Mouse (Mus musculus) MEL (cell line): Measurements from ENCODE around the gene Slc25a21. TPM values are rescaled to one million over a fixed set of nuclear protein-coding genes. Genes with fewer than 3 reads are reported as not detected.

Experiments used
- DNase-seq: peaks from one replicate; pipeline ENCODE4 v3.0.0; 2011; ENCODE audit warnings: low read depth, low spot score
- H3K27ac ChIP-seq: 2 replicates; pipeline ENCODE4 v1.5.1; 2012; ENCODE audit warnings: low read depth, mild to moderate bottlenecking, control low read depth, low read length, moderate library complexity; ENCODE audit not compliant: control insufficient read depth
- H3K27me3 ChIP-seq, 2 experiments: fragments of 150-350 bp in 1 of 2; sonication (generic) in 1 of 2; 2 replicates each; pipeline ENCODE4 v1.6.1; 2012; ENCODE audit warnings: low read length in 2 of 2, mild to moderate bottlenecking in 2 of 2, improper control_type of control experiment in 1 of 2, moderate library complexity in 1 of 2; ENCODE audit not compliant: insufficient read depth in 2 of 2, control insufficient read depth in 1 of 2
- H3K36me3 ChIP-seq, 2 experiments: 2 replicates each; pipeline ENCODE4 v1.6.1; 2012 to 2014; ENCODE audit warnings: low read length in 2 of 2, improper control_type of control experiment in 1 of 2, inconsistent platforms in 1 of 2, mild to moderate bottlenecking in 1 of 2; ENCODE audit not compliant: insufficient read depth in 2 of 2, control insufficient read depth in 1 of 2
- H3K4me1 ChIP-seq, 2 experiments: fragments of 150-350 bp in 1 of 2; sonication (generic) in 1 of 2; 2 replicates each; pipeline ENCODE4 v1.6.1; 2012; ENCODE audit warnings: low read length in 2 of 2, improper control_type of control experiment in 1 of 2, mild to moderate bottlenecking in 1 of 2; ENCODE audit not compliant: insufficient read depth in 2 of 2, control insufficient read depth in 1 of 2
- H3K4me3 ChIP-seq, 2 experiments: fragments of 150-350 bp in 1 of 2; sonication (generic) in 1 of 2; 2 replicates each; pipeline ENCODE4 v1.5.1; 2012; ENCODE audit warnings: low read depth in 2 of 2, low read length in 2 of 2, mild to moderate bottlenecking in 2 of 2, moderate library complexity in 2 of 2, control low read depth in 1 of 2, improper control_type of control experiment in 1 of 2; ENCODE audit not compliant: control insufficient read depth in 1 of 2, insufficient read depth in 1 of 2
- H3K79me2 ChIP-seq: 2 replicates; pipeline ENCODE4 v1.6.1; 2012; ENCODE audit warnings: mild to moderate bottlenecking, low read length, moderate library complexity; ENCODE audit not compliant: control insufficient read depth, poor library complexity, insufficient read depth
- H3K9ac ChIP-seq: 2 replicates; pipeline ENCODE4 v1.6.1; 2012; ENCODE audit warnings: low read depth, mild to moderate bottlenecking, control low read depth, low read length, moderate library complexity; ENCODE audit not compliant: control insufficient read depth, poor library complexity, severe bottlenecking
- H3K9me3 ChIP-seq: fragments of 150-350 bp; sonication (generic); replicated peaks from 2 replicates; pipeline ENCODE4 v1.6.1; 2012; ENCODE audit warnings: mild to moderate bottlenecking, low read length, improper control_type of control experiment, moderate library complexity; ENCODE audit not compliant: insufficient read depth
- CHD1 ChIP-seq: IDR thresholded peaks from 2 replicates; pipeline ENCODE4 v1.6.1; 2012; ENCODE audit warnings: low read depth, mild to moderate bottlenecking, inconsistent platforms, low read length, improper control_type of control experiment
- ELF1 ChIP-seq: IDR thresholded peaks from 2 replicates; pipeline ENCODE4 v1.6.1; 2014; ENCODE audit warnings: low read depth, mild to moderate bottlenecking, inconsistent platforms, low read length, improper control_type of control experiment, moderate library complexity
- EP300 ChIP-seq, 2 experiments: IDR thresholded peaks; 2 replicates each; pipeline ENCODE4 v1.6.1; 2011; ENCODE audit warnings: improper control_type of control experiment in 2 of 2, low read length in 2 of 2, low read depth in 1 of 2, mild to moderate bottlenecking in 1 of 2
- ETS1 ChIP-seq: IDR thresholded peaks from 2 replicates; pipeline ENCODE4 v1.6.1; 2012; ENCODE audit warnings: low read depth, mild to moderate bottlenecking, inconsistent platforms, low read length, improper control_type of control experiment, moderate library complexity
- GATA1 ChIP-seq: IDR thresholded peaks from 2 replicates; pipeline ENCODE4 v1.6.1; 2011; ENCODE audit warnings: low read depth, low read length, improper control_type of control experiment
- HCFC1 ChIP-seq: IDR thresholded peaks from 2 replicates; pipeline ENCODE4 v1.6.1; 2012; ENCODE audit warnings: low read depth, mild to moderate bottlenecking, inconsistent platforms, low read length, improper control_type of control experiment, moderate library complexity
- KAT2A ChIP-seq: conservative IDR thresholded peaks from 2 replicates; pipeline ENCODE4 v1.6.1; 2012; ENCODE audit warnings: low read depth, low read length, improper control_type of control experiment, inconsistent platforms
- MAFK ChIP-seq: IDR thresholded peaks from 2 replicates; pipeline ENCODE4 v1.6.1; 2011; ENCODE audit warnings: low read depth, mild to moderate bottlenecking, low read length, improper control_type of control experiment, borderline replicate concordance
- MAX ChIP-seq: IDR thresholded peaks from 2 replicates; pipeline ENCODE4 v1.6.1; 2011; ENCODE audit warnings: low read length, improper control_type of control experiment
- MAZ ChIP-seq: IDR thresholded peaks from 2 replicates; pipeline ENCODE4 v1.6.1; 2012; ENCODE audit warnings: low read depth, mild to moderate bottlenecking, inconsistent platforms, low read length, improper control_type of control experiment
- MXI1 ChIP-seq: IDR thresholded peaks from 2 replicates; pipeline ENCODE4 v1.6.1; 2011; ENCODE audit warnings: mild to moderate bottlenecking, low read depth, low read length, improper control_type of control experiment
- MYC ChIP-seq: IDR thresholded peaks from 2 replicates; pipeline ENCODE4 v1.6.1; 2011; ENCODE audit warnings: low read depth, mild to moderate bottlenecking, low read length, improper control_type of control experiment, moderate library complexity
- NELFE ChIP-seq: IDR thresholded peaks from 2 replicates; pipeline ENCODE4 v1.6.1; 2011; ENCODE audit warnings: low read depth, low read length, improper control_type of control experiment
- NRF1 ChIP-seq: IDR thresholded peaks from 2 replicates; pipeline ENCODE4 v1.6.1; 2014; ENCODE audit warnings: low read depth, mild to moderate bottlenecking, inconsistent platforms, low read length, improper control_type of control experiment, moderate library complexity; ENCODE audit not compliant: poor library complexity, insufficient read depth, severe bottlenecking
- POLR2A ChIP-seq, 2 experiments: IDR thresholded peaks; 2 replicates each; pipeline ENCODE4 v1.6.1; 2011 to 2012; ENCODE audit warnings: low read length in 2 of 2, mild to moderate bottlenecking in 2 of 2, control low read depth in 1 of 2, improper control_type of control experiment in 1 of 2, low read depth in 1 of 2, moderate library complexity in 1 of 2; ENCODE audit not compliant: control insufficient read depth in 1 of 2, insufficient read depth in 1 of 2, poor library complexity in 1 of 2
- POLR2AphosphoS2 ChIP-seq: IDR thresholded peaks from 2 replicates; pipeline ENCODE4 v1.6.1; 2011; ENCODE audit warnings: low read length, improper control_type of control experiment
- RCOR1 ChIP-seq: IDR thresholded peaks from 2 replicates; pipeline ENCODE4 v1.6.1; 2012; ENCODE audit warnings: low read depth, mild to moderate bottlenecking, inconsistent platforms, low read length, improper control_type of control experiment
- SIN3A ChIP-seq: IDR thresholded peaks from 2 replicates; pipeline ENCODE4 v1.6.1; 2012; ENCODE audit warnings: low read length, improper control_type of control experiment, inconsistent platforms
- SMC3 ChIP-seq: IDR thresholded peaks from 2 replicates; pipeline ENCODE4 v1.6.1; 2011; ENCODE audit warnings: low read depth, low read length, improper control_type of control experiment
- TBP ChIP-seq: IDR thresholded peaks from 2 replicates; pipeline ENCODE4 v1.8.0; 2011; ENCODE audit warnings: low read depth, low read length, improper control_type of control experiment
- TCF12 ChIP-seq: IDR thresholded peaks from 2 replicates; pipeline ENCODE4 v1.6.1; 2014; ENCODE audit warnings: low read depth, mild to moderate bottlenecking, inconsistent platforms, low read length, improper control_type of control experiment, moderate library complexity
- UBTF ChIP-seq: IDR thresholded peaks from 2 replicates; pipeline ENCODE4 v1.6.1; 2012; ENCODE audit warnings: low read depth, mild to moderate bottlenecking, inconsistent platforms, low read length, improper control_type of control experiment, moderate library complexity, borderline replicate concordance; ENCODE audit not compliant: insufficient read depth
- USF2 ChIP-seq, 2 experiments: IDR thresholded peaks; 2 replicates each; pipeline ENCODE4 v1.6.1; 2011 to 2012; ENCODE audit warnings: improper control_type of control experiment in 2 of 2, low read length in 2 of 2, borderline replicate concordance in 1 of 2, inconsistent platforms in 1 of 2, low read depth in 1 of 2, mild to moderate bottlenecking in 1 of 2; ENCODE audit not compliant: insufficient read depth in 1 of 2
- ZKSCAN1 ChIP-seq: IDR thresholded peaks from 2 replicates; pipeline ENCODE4 v1.6.1; 2012; ENCODE audit warnings: low read depth, mild to moderate bottlenecking, inconsistent platforms, low read length, improper control_type of control experiment, moderate library complexity
- ZMIZ1 ChIP-seq: IDR thresholded peaks from 2 replicates; pipeline ENCODE4 v1.6.1; 2012; ENCODE audit warnings: low read depth, mild to moderate bottlenecking, inconsistent platforms, low read length, improper control_type of control experiment, moderate library complexity
- polyA plus RNA-seq, 2 experiments: library from polyadenylated mRNA; stranded (reverse) in 1 of 2; unstranded in 1 of 2; fragments of >175 nt in 1 of 2; fragments of >200 nt in 1 of 2; gene quantifications; 2 replicates each; pipeline versions ENCODE4 v1.2.1 to v1.2.4; 2012; ENCODE audit warnings: low replicate concordance in 2 of 2, low read depth in 1 of 2; ENCODE audit not compliant: insufficient read length in 2 of 2, insufficient read depth in 1 of 2, missing spikeins in 1 of 2
- total RNA-seq: library from RNA; depleted of rRNA; stranded (reverse); fragments of 300-350 nt; gene quantifications from 2 replicates; pipeline ENCODE4 v1.2.3, GENCODE M21; 2012

Slc25a21 gene
- total and polyA plus RNA-seq, 3 experiments: 14.7 to 18.3 TPM; not detected in 1

GRCm38 (mm10) chr12:56696174-56697010 is 500.9 kb downstream of the Slc25a21 start:
- Histone ChIP-seq H3K4me1 (peaks cover 3 to 11% of the 10 kb centered on the region in 2 experiments; a peak in 2 of 4 replicates), H3K4me3 (peak overlapping the region; percentile 85 to 92), H3K36me3 (peaks cover 0 to 6% of the 10 kb centered on the region in 2 experiments; a peak in 1 of 4 replicates), H3K9ac (peak overlapping the region; percentile 70), H3K27ac (peak overlapping the region; percentile 73), H3K9me3 (no peaks in the 10 kb centered on the region), H3K79me2 (peaks cover 4% of the 10 kb centered on the region), H3K27me3 (no peaks in the 10 kb centered on the region)
- TF ChIP-seq TBP: 0 out of 2 replicates have a peak, but pooled peaks have one; percentile 8
- TF ChIP-seq ETS1: no peak
- TF ChIP-seq ZMIZ1: peak; percentile 6; the same call in 1 of the 2 replicates
- peak; percentile 19; the same call in 1 of the 2 replicates for TF ChIP-seq NRF1
- TF ChIP-seq SIN3A: no peak
- peak; percentile 85 for DNase-seq

GRCm38 (mm10) chr12:56695358-56696173 is 501.7 kb downstream of the Slc25a21 start:
- Histone ChIP-seq H3K9ac (peak overlapping the region; percentile 70), H3K4me3 (peak overlapping the region; percentile 85 to 92), H3K36me3 (peaks cover 0 to 6% of the 10 kb centered on the region in 2 experiments; a peak in 1 of 4 replicates), H3K9me3 (no peaks in the 10 kb centered on the region), H3K79me2 (peaks cover 4% of the 10 kb centered on the region), H3K4me1 (peaks cover 3 to 11% of the 10 kb centered on the region in 2 experiments; a peak in 2 of 4 replicates), H3K27ac (peak overlapping the region; percentile 73), H3K27me3 (no peaks in the 10 kb centered on the region)
- DNase-seq: peak; percentile 98
- peak; percentile 87 for TF ChIP-seq MXI1
- TF ChIP-seq ETS1: peak; percentile 56
- TF ChIP-seq RCOR1: 0 out of 2 replicates have a peak, but pooled peaks have one; percentile 16
- TF ChIP-seq ZKSCAN1: no peak
- peak in 1 of 2 experiments; percentile 63; a peak in 2 of 4 replicates for TF ChIP-seq POLR2A (IDR thresholded peaks at IDR 0.05; ENCODE audit: control insufficient read depth in 1 of 2, insufficient read depth in 1 of 2, low read depth in 1 of 2, low read length in 2 of 2, poor library complexity in 1 of 2)
- TF ChIP-seq NELFE: peak; percentile 53; the same call in 1 of the 2 replicates
- TF ChIP-seq TCF12: 0 out of 2 replicates have a peak, but pooled peaks have one; percentile 12
- TF ChIP-seq SMC3: 0 out of 2 replicates have a peak, but pooled peaks have one; percentile 10
- peak; percentile 71; the same call in 1 of the 2 replicates for TF ChIP-seq TBP
- peak; percentile 56; the same call in 1 of the 2 replicates for TF ChIP-seq HCFC1
- TF ChIP-seq MAX: peak; percentile 63; the same call in 1 of the 2 replicates
- TF ChIP-seq ZMIZ1: peak; percentile 56
- no peak for TF ChIP-seq USF2 (IDR thresholded peaks at IDR 0.05; ENCODE audit: borderline replicate concordance in 1 of 2, insufficient read depth in 1 of 2, low read depth in 1 of 2, low read length in 2 of 2)
- no peak; the same call in 1 of the 2 replicates for TF ChIP-seq KAT2A
- 0 out of 4 replicates have a peak, but pooled peaks of 1 of the 2 experiments have one; percentile 12 for TF ChIP-seq EP300 (IDR thresholded peaks at IDR 0.05; ENCODE audit: low read depth in 1 of 2, low read length in 2 of 2)
- TF ChIP-seq UBTF: no peak
- peak; percentile 62; the same call in 1 of the 2 replicates for TF ChIP-seq MYC
- TF ChIP-seq POLR2AphosphoS2: no peak; the same call in 1 of the 2 replicates
- peak; percentile 53; the same call in 1 of the 2 replicates for TF ChIP-seq MAZ
- TF ChIP-seq GATA1: no peak
- peak; percentile 41 for TF ChIP-seq ELF1
- TF ChIP-seq CHD1: no peak
- peak; percentile 69 for TF ChIP-seq SIN3A
- peak; percentile 88 for TF ChIP-seq MAFK
